Mouse (Mus musculus) intestine, embryonic 14.5 days (tissue): ENCODE data around the gene Cass4. TPM values are rescaled to one million over a fixed set of nuclear protein-coding genes. Genes with fewer than 3 reads are reported as not detected.

ENCODE experiments used
- ATAC-seq: fragments of 200-750 bp; cut with Nextera tagmentation; replicated peaks from 2 replicates; pipeline ENCODE4 v1.8.0; 2017; ENCODE audit warnings: low read depth, moderate number of reproducible peaks, moderate TSS enrichment, moderate library complexity; ENCODE audit not compliant: low FRiP score, low TSS enrichment
- DNase-seq: peaks from one replicate; pipeline ENCODE4 v3.0.0-alpha.2; 2018; ENCODE audit warnings: low spot score
- H3K27ac ChIP-seq: fragments of 300-500 bp; sonication (generic); 2 replicates; pipeline ENCODE4 v1.5.1; 2014; ENCODE audit warnings: low read depth, mild to moderate bottlenecking, control low read depth
- H3K27me3 ChIP-seq: fragments of 300-500 bp; sonication (generic); replicated peaks from 2 replicates; pipeline ENCODE4 v1.6.1; 2014; ENCODE audit warnings: low read length, control low read depth; ENCODE audit not compliant: control insufficient read depth, insufficient read depth
- H3K36me3 ChIP-seq: fragments of 300-500 bp; sonication (generic); 2 replicates; pipeline ENCODE4 v1.6.1; 2014; ENCODE audit warnings: low read length, control low read depth; ENCODE audit not compliant: control insufficient read depth, insufficient read depth
- H3K4me1 ChIP-seq: fragments of 300-500 bp; sonication (generic); replicated peaks from 2 replicates; pipeline ENCODE4 v1.6.1; 2014; ENCODE audit warnings: low read length, control low read depth, mixed read lengths; ENCODE audit not compliant: control insufficient read depth, insufficient read depth
- H3K4me2 ChIP-seq: fragments of 300-500 bp; sonication (generic); 2 replicates; pipeline ENCODE4 v1.6.1; 2014; ENCODE audit warnings: low read length
- H3K4me3 ChIP-seq: fragments of 300-500 bp; sonication (generic); 2 replicates; pipeline ENCODE4 v1.5.1; 2014; ENCODE audit warnings: low read depth, low read length, control low read depth, mixed read lengths
- H3K9ac ChIP-seq: fragments of 300-500 bp; sonication (generic); 2 replicates; pipeline ENCODE4 v1.6.1; 2014; ENCODE audit warnings: mild to moderate bottlenecking, low read length
- H3K9me3 ChIP-seq: fragments of 300-500 bp; sonication (generic); 2 replicates; pipeline ENCODE4 v1.6.1; 2016; ENCODE audit warnings: low read length, control low read depth; ENCODE audit not compliant: control insufficient read depth
- WGBS: fragments of 180-500 bp; shearing (Covaris S2); extraction: QIAGEN DNeasy Blood & Tissue Kit; methylation state at CpG from one replicate; pipeline ENCODE4 v1.1.7; 2014; 5-methylcytosine and 5-hydroxymethylcytosine counted together
- polyA plus RNA-seq: library from polyadenylated mRNA; unstranded; fragments of >200 nt; fragmentation: Nextera tagmentation; extraction: Ambion mirVana; gene quantifications from 2 replicates; pipeline ENCODE4 v1.2.1, GENCODE M21; 2014

Cass4 gene
- polyA plus RNA-seq, 1 experiment from 2014 or later, result 0.45 TPM

- H3K27ac ChIP-seq, result no peak overlapping the region
- H3K4me1 ChIP-seq, result no peaks in the 10 kb centered on the region
- 30% methylated on average over 10 of the region's 10 CpGs for WGBS
- ATAC-seq (no peak), DNase-seq (no peak)
- no peaks in the 10 kb centered on the region for H3K27me3 ChIP-seq
- H3K9me3 ChIP-seq, result no peaks in the 10 kb centered on the region
- H3K36me3 ChIP-seq, result no peaks in the 10 kb centered on the region
- no peak overlapping the region for H3K4me2 ChIP-seq
- no peak overlapping the region for H3K4me3 ChIP-seq
- H3K9ac ChIP-seq, result no peak overlapping the region
Observed at GRCm38 (mm10) chr2:172476707-172477260, 83.2 kb downstream of the Cass4 start.

- Histone ChIP-seq H3K27me3 (no peaks in the 10 kb centered on the region), H3K4me3 (no peak overlapping the region), H3K36me3 (no peaks in the 10 kb centered on the region), H3K27ac (no peak overlapping the region), H3K9me3 (no peaks in the 10 kb centered on the region), H3K4me2 (no peak overlapping the region), H3K9ac (no peak overlapping the region), H3K4me1 (no peaks in the 10 kb centered on the region)
- DNase-seq, result no peak
- 31% methylated on average over 3 of the region's 3 CpGs for WGBS
- no peak for ATAC-seq
Observed at GRCm38 (mm10) chr2:172477350-172477749, 83.8 kb downstream of the Cass4 start.

GRCm38 (mm10) chr2:172477860-172478259 lies 84.3 kb downstream of the Cass4 start:
- Histone ChIP-seq H3K27ac (no peak overlapping the region), H3K36me3 (no peaks in the 10 kb centered on the region), H3K27me3 (no peaks in the 10 kb centered on the region), H3K4me1 (no peaks in the 10 kb centered on the region), H3K4me3 (no peak overlapping the region), H3K9ac (no peak overlapping the region), H3K4me2 (no peak overlapping the region), H3K9me3 (no peaks in the 10 kb centered on the region)
- DNase-seq (peak; percentile 62), ATAC-seq (no peak; the same call in 1 of the 2 replicates)
- WGBS, result 5% methylated on average over 2 of the region's 2 CpGs

GRCm38 (mm10) chr2:172480296-172480695 lies 86.7 kb downstream of the Cass4 start:
- Histone ChIP-seq H3K4me3 (no peak overlapping the region), H3K4me1 (no peaks in the 10 kb centered on the region), H3K27me3 (no peaks in the 10 kb centered on the region), H3K9me3 (no peaks in the 10 kb centered on the region), H3K27ac (no peak overlapping the region), H3K9ac (no peak overlapping the region), H3K4me2 (no peak overlapping the region), H3K36me3 (no peaks in the 10 kb centered on the region)
- no peak for DNase-seq
- no peak for ATAC-seq
- WGBS, result 65% methylated on average over 7 of the region's 7 CpGs

GRCm38 (mm10) chr2:172481654-172482385 lies 88.2 kb downstream of the Cass4 start:
- H3K9me3 ChIP-seq, result no peaks in the 10 kb centered on the region
- 84% methylated on average over 16 of the region's 16 CpGs for WGBS
- H3K9ac ChIP-seq, result no peak overlapping the region
- no peaks in the 10 kb centered on the region for H3K36me3 ChIP-seq
- DNase-seq, result no peak
- no peaks in the 10 kb centered on the region for H3K27me3 ChIP-seq
- no peak overlapping the region for H3K4me2 ChIP-seq
- no peaks in the 10 kb centered on the region for H3K4me1 ChIP-seq
- H3K4me3 ChIP-seq, result no peak overlapping the region
- H3K27ac ChIP-seq, result no peak overlapping the region
- ATAC-seq, result no peak

Other genes starting within 250 kb of the Cass4 start
- not detected in 2 replicates for gene Mc3r, start 145.3 kb upstream of the Cass4 start, polyA plus RNA-seq
- gene Fam210b, start 48.2 kb upstream of the Cass4 start, polyA plus RNA-seq, result 9.1 and 9.5 TPM in 2 replicates
- gene Aurka, start 23.3 kb upstream of the Cass4 start, polyA plus RNA-seq, result 121 and 127 TPM in 2 replicates
- gene Cstf1, start 23.1 kb upstream of the Cass4 start, polyA plus RNA-seq, result 44.0 and 45.6 TPM in 2 replicates
- 75.2 and 75.3 TPM in 2 replicates for gene Rtf2, start 46.8 kb downstream of the Cass4 start, polyA plus RNA-seq
- gene Gcnt7, start 64.8 kb downstream of the Cass4 start, polyA plus RNA-seq, result 0.77 and 1.1 TPM in 2 replicates
- 0.27 TPM in 1 of 2 replicates, not detected in the other for gene Fam209, start 78.7 kb downstream of the Cass4 start, polyA plus RNA-seq
- 0.09 and 0.35 TPM in 2 replicates for gene Tfap2c, start 155.8 kb downstream of the Cass4 start, polyA plus RNA-seq